Mouse (Mus musculus): Measurements from ENCODE around the gene Zswim3. TPM values are rescaled to one million over a fixed set of nuclear protein-coding genes. Genes with fewer than 3 reads are reported as not detected.

The Zswim3 gene
- polyA plus RNA-seq, 1 experiment, result 5.9 TPM

- Histone ChIP-seq H3K4me1 (replicated peaks; ENCODE audit: control insufficient read depth, insufficient read depth, low read length) (peaks cover 8% of the 10 kb centered on the region), H3K27me3 (ENCODE audit: control insufficient read depth, insufficient read depth, low read length) (no peaks in the 10 kb centered on the region), H3K36me3 (ENCODE audit: control insufficient read depth, insufficient read depth, low read length) (no peaks in the 10 kb centered on the region), H3K27ac (ENCODE audit: control insufficient read depth, insufficient read depth, low read length) (no peak overlapping the region), H3K4me3 (ENCODE audit: control insufficient read depth, insufficient read depth, low read length) (peak overlapping the region; percentile 75)
- WGBS, result 30% methylated on average over 15 of the region's 15 CpGs
- TF ChIP-seq POLR2A (IDR thresholded peaks at IDR 0.05; ENCODE audit: control insufficient read depth, extremely low read depth, insufficient read depth, low read length, poor library complexity), result no peak
- no peak for TF ChIP-seq CTCF (IDR thresholded peaks at IDR 0.05; ENCODE audit: borderline replicate concordance, control insufficient read depth, extremely low read depth, insufficient read depth, low read length, poor library complexity)
- no peak for DNase-seq
Measured at GRCm38 (mm10) chr2:164786388-164786885, 18.5 kb upstream of the Zswim3 start.

- Histone ChIP-seq H3K27ac (ENCODE audit: control insufficient read depth, insufficient read depth, low read length) (no peak overlapping the region), H3K27me3 (ENCODE audit: control insufficient read depth, insufficient read depth, low read length) (no peaks in the 10 kb centered on the region), H3K4me3 (ENCODE audit: control insufficient read depth, insufficient read depth, low read length) (no peak overlapping the region), H3K36me3 (ENCODE audit: control insufficient read depth, insufficient read depth, low read length) (0 out of 2 replicates have a peak, but pooled peaks cover 4% of the 10 kb centered on the region), H3K4me1 (replicated peaks; ENCODE audit: control insufficient read depth, insufficient read depth, low read length) (peaks cover 8% of the 10 kb centered on the region)
- no peak for DNase-seq
- TF ChIP-seq CTCF (IDR thresholded peaks at IDR 0.05; ENCODE audit: borderline replicate concordance, control insufficient read depth, extremely low read depth, insufficient read depth, low read length, poor library complexity) (no peak), POLR2A (IDR thresholded peaks at IDR 0.05; ENCODE audit: control insufficient read depth, extremely low read depth, insufficient read depth, low read length, poor library complexity) (no peak)
- WGBS, result 66% methylated on average over 3 of the region's 3 CpGs
Measured at GRCm38 (mm10) chr2:164787032-164787431, 17.9 kb upstream of the Zswim3 start.

- Histone ChIP-seq H3K4me3 (ENCODE audit: control insufficient read depth, insufficient read depth, low read length) (no peak overlapping the region), H3K27ac (ENCODE audit: control insufficient read depth, insufficient read depth, low read length) (no peak overlapping the region), H3K36me3 (ENCODE audit: control insufficient read depth, insufficient read depth, low read length) (0 out of 2 replicates have a peak, but pooled peaks cover 8% of the 10 kb centered on the region), H3K27me3 (ENCODE audit: control insufficient read depth, insufficient read depth, low read length) (no peaks in the 10 kb centered on the region), H3K4me1 (replicated peaks; ENCODE audit: control insufficient read depth, insufficient read depth, low read length) (peaks cover 8% of the 10 kb centered on the region)
- TF ChIP-seq POLR2A (IDR thresholded peaks at IDR 0.05; ENCODE audit: control insufficient read depth, extremely low read depth, insufficient read depth, low read length, poor library complexity), result no peak
- no peak for TF ChIP-seq CTCF (IDR thresholded peaks at IDR 0.05; ENCODE audit: borderline replicate concordance, control insufficient read depth, extremely low read depth, insufficient read depth, low read length, poor library complexity)
- no peak for DNase-seq
- WGBS, result 89% methylated on average over 10 of the region's 10 CpGs
Measured at GRCm38 (mm10) chr2:164787779-164788178, 17.1 kb upstream of the Zswim3 start.

GRCm38 (mm10) chr2:164788411-164788810 lies 16.5 kb upstream of the Zswim3 start:
- Histone ChIP-seq H3K27ac (ENCODE audit: control insufficient read depth, insufficient read depth, low read length) (no peak overlapping the region), H3K4me3 (ENCODE audit: control insufficient read depth, insufficient read depth, low read length) (no peak overlapping the region), H3K36me3 (ENCODE audit: control insufficient read depth, insufficient read depth, low read length) (0 out of 2 replicates have a peak, but pooled peaks cover 8% of the 10 kb centered on the region), H3K4me1 (replicated peaks; ENCODE audit: control insufficient read depth, insufficient read depth, low read length) (peaks cover 8% of the 10 kb centered on the region), H3K27me3 (ENCODE audit: control insufficient read depth, insufficient read depth, low read length) (no peaks in the 10 kb centered on the region)
- WGBS, result 93% methylated on average over 4 of the region's 4 CpGs
- TF ChIP-seq POLR2A (IDR thresholded peaks at IDR 0.05; ENCODE audit: control insufficient read depth, extremely low read depth, insufficient read depth, low read length, poor library complexity), result no peak
- no peak for TF ChIP-seq CTCF (IDR thresholded peaks at IDR 0.05; ENCODE audit: borderline replicate concordance, control insufficient read depth, extremely low read depth, insufficient read depth, low read length, poor library complexity)
- DNase-seq, result no peak

DNA sequence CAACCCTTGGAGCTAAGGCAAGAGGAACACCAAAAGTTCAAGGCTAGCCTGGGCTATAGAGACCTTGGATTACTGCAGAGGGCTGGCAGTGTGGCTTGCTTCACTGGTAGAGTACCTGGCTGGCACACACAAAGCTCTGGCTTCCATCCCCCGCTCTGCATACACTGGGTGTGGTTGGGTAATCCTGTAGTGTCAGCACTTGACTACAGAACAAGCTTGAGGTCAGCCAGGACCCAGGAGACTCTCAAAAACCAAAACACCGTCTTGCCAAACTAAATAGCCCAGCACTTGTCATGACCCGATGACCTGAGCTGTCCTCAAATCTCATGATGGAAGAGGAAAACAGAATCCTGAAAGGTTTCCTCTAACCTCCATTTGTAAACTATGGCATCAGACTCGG lies 14.4 kb upstream of the Zswim3 start:
- DNase-seq, result no peak
- WGBS, result 93% methylated on average over 4 of the region's 4 CpGs
- no peak overlapping the region for H3K27ac ChIP-seq (ENCODE audit: control insufficient read depth, insufficient read depth, low read length)
- H3K4me1 ChIP-seq (replicated peaks; ENCODE audit: control insufficient read depth, insufficient read depth, low read length), result peaks cover 8% of the 10 kb centered on the region
- TF ChIP-seq POLR2A (IDR thresholded peaks at IDR 0.05; ENCODE audit: control insufficient read depth, extremely low read depth, insufficient read depth, low read length, poor library complexity), result no peak
- TF ChIP-seq CTCF (IDR thresholded peaks at IDR 0.05; ENCODE audit: borderline replicate concordance, control insufficient read depth, extremely low read depth, insufficient read depth, low read length, poor library complexity), result no peak
- no peaks in the 10 kb centered on the region for H3K27me3 ChIP-seq (ENCODE audit: control insufficient read depth, insufficient read depth, low read length)
- peaks cover 18% of the 10 kb centered on the region for H3K36me3 ChIP-seq (ENCODE audit: control insufficient read depth, insufficient read depth, low read length)
- H3K4me3 ChIP-seq (ENCODE audit: control insufficient read depth, insufficient read depth, low read length), result no peak overlapping the region

GRCm38 (mm10) chr2:164791841-164792261 lies 13.0 kb upstream of the Zswim3 start:
- Histone ChIP-seq H3K27me3 (ENCODE audit: control insufficient read depth, insufficient read depth, low read length) (no peaks in the 10 kb centered on the region), H3K4me3 (ENCODE audit: control insufficient read depth, insufficient read depth, low read length) (no peak overlapping the region), H3K27ac (ENCODE audit: control insufficient read depth, insufficient read depth, low read length) (no peak overlapping the region), H3K4me1 (replicated peaks; ENCODE audit: control insufficient read depth, insufficient read depth, low read length) (no peaks in the 10 kb centered on the region), H3K36me3 (ENCODE audit: control insufficient read depth, insufficient read depth, low read length) (peaks cover 25% of the 10 kb centered on the region)
- 95% methylated on average over 18 of the region's 18 CpGs for WGBS
- no peak for DNase-seq
- no peak for TF ChIP-seq CTCF (IDR thresholded peaks at IDR 0.05; ENCODE audit: borderline replicate concordance, control insufficient read depth, extremely low read depth, insufficient read depth, low read length, poor library complexity)
- TF ChIP-seq POLR2A (IDR thresholded peaks at IDR 0.05; ENCODE audit: control insufficient read depth, extremely low read depth, insufficient read depth, low read length, poor library complexity), result no peak
